Mouse (Mus musculus): ENCODE data around the gene Sp100.
"Not testable (repeated sequence)": the region's sequence is repeated elsewhere in the genome, so short reads cannot be mapped to it uniquely, and the experiment has no call there.

GRCm38 (mm10) chr1:85600078-85600477 is 49.7 kb upstream of the Sp100 start, which contains the start of gene Sp140:
- not testable (repeated sequence) for TF ChIP-seq POLR2A (IDR thresholded peaks at IDR 0.05; ENCODE audit: low read depth, low read length); CTCF (conservative IDR thresholded peaks at IDR 0.05; ENCODE audit: insufficient read depth, insufficient read length, low read depth, low read length)

All from kidney, adult 2 months (tissue).